Mouse (Mus musculus) CH12.LX (cell line): Measurements from ENCODE around the gene Nsl1.

Experiments
- BHLHE40 ChIP-seq: IDR thresholded peaks from 2 replicates; pipeline ENCODE4 v1.6.1; 2011; ENCODE audit warnings: mild to moderate bottlenecking, low read depth, low read length, improper control_type of control experiment
- CHD2 ChIP-seq: IDR thresholded peaks from 2 replicates; pipeline ENCODE4 v1.6.1; 2011; ENCODE audit warnings: low read length, improper control_type of control experiment
- CTCF ChIP-seq, 2 experiments: IDR thresholded peaks in 1 of 2; conservative IDR thresholded peaks in 1 of 2; 2 replicates each; pipeline ENCODE4 v1.5.1; 2011 to 2012; ENCODE audit warnings: low read depth in 2 of 2, low read length in 2 of 2, improper control_type of control experiment in 1 of 2, inconsistent platforms in 1 of 2, mild to moderate bottlenecking in 1 of 2, moderate library complexity in 1 of 2
- EP300 ChIP-seq: IDR thresholded peaks from 2 replicates; pipeline ENCODE4 v1.6.1; 2011; ENCODE audit warnings: low read length, improper control_type of control experiment
- MXI1 ChIP-seq: IDR thresholded peaks from 2 replicates; pipeline ENCODE4 v1.6.1; 2011; ENCODE audit warnings: mild to moderate bottlenecking, low read depth, low read length, improper control_type of control experiment
- POLR2A ChIP-seq: IDR thresholded peaks from 2 replicates; pipeline ENCODE4 v1.6.1; 2011; ENCODE audit warnings: low read depth, mild to moderate bottlenecking, improper control_type of control experiment, low read length
- POLR2AphosphoS2 ChIP-seq: IDR thresholded peaks from 2 replicates; pipeline ENCODE4 v1.6.1; 2011; ENCODE audit warnings: low read depth, low read length, improper control_type of control experiment
- SMC3 ChIP-seq: IDR thresholded peaks from 2 replicates; pipeline ENCODE4 v1.6.1; 2011; ENCODE audit warnings: low read depth, low read length, improper control_type of control experiment
- TBP ChIP-seq: conservative IDR thresholded peaks from 2 replicates; pipeline ENCODE4 v1.6.1; 2011; ENCODE audit warnings: low read depth, low read length, improper control_type of control experiment
- ZC3H11A ChIP-seq: IDR thresholded peaks from 2 replicates; pipeline ENCODE4 v1.6.1; 2012; ENCODE audit warnings: low read depth, mild to moderate bottlenecking, inconsistent platforms, low read length, improper control_type of control experiment

GRCm38 (mm10) chr1:191065188-191065587 is 2.4 kb downstream of the Nsl1 start:
- TF ChIP-seq POLR2A (no peak), TBP (no peak), POLR2AphosphoS2 (no peak), ZC3H11A (no peak), CTCF (conservative IDR thresholded peaks at IDR 0.05 in 1 of 2, IDR thresholded peaks at IDR 0.05 in 1 of 2; ENCODE audit: low read depth in 2 of 2, low read length in 2 of 2) (no peak), CHD2 (no peak), MXI1 (no peak), SMC3 (no peak), EP300 (no peak), BHLHE40 (no peak)
